Mouse (Mus musculus) left cerebral cortex, postnatal 14 days (tissue): Measurements from ENCODE around the gene Polr2f. TPM values are rescaled to one million over a fixed set of nuclear protein-coding genes. Genes with fewer than 3 reads are reported as not detected.

Experiments used
- DNase-seq, 2 experiments: peaks; one replicate each; pipeline ENCODE4 v3.0.0; 2021 to 2022; ENCODE audit warnings: low spot score in 2 of 2, mixed read lengths in 1 of 2
- intact Hi-C: fragments of 180-260 bp; cut with DNase I; formaldehyde crosslinking; loops from one replicate; pipeline ENCODE4 v1.15.1; 2025
- total RNA-seq, 2 experiments: library from RNA; stranded (reverse); gene quantifications; 2 replicates each; pipeline ENCODE4 v1.2.3; 2021

Polr2f gene
- total RNA-seq, 2 experiments from 2014 or later = 109 to 114 TPM

GRCm38 (mm10) chr15:79110528-79110927, 30.3 kb upstream of the Polr2f start:
- no peak for DNase-seq
- intact Hi-C loops = no loop called here

- DNase-seq = no peak
- intact Hi-C loops = no loop called here
Measured at GRCm38 (mm10) chr15:79111774-79112173, 29.0 kb upstream of the Polr2f start.

- no peak for DNase-seq
- intact Hi-C loops = no loop called here
Measured at GRCm38 (mm10) chr15:79115276-79115675, 25.5 kb upstream of the Polr2f start.

- intact Hi-C loops = no loop called here
- DNase-seq = no peak
Measured at GRCm38 (mm10) chr15:79119491-79119890, 21.3 kb upstream of the Polr2f start.

- DNase-seq = no peak
- intact Hi-C loops = no loop called here
Measured at GRCm38 (mm10) chr15:79122119-79122518, 18.7 kb upstream of the Polr2f start.

GRCm38 (mm10) chr15:79122546-79122945, 18.3 kb upstream of the Polr2f start:
- intact Hi-C loops = no loop called here
- no peak for DNase-seq

- no peak for DNase-seq
- intact Hi-C loops = no loop called here
Measured at GRCm38 (mm10) chr15:79123751-79124150, 17.1 kb upstream of the Polr2f start.

GRCm38 (mm10) chr15:79124331-79124875, 16.4 kb upstream of the Polr2f start:
- intact Hi-C loops = no loop called here
- DNase-seq = no peak

GRCm38 (mm10) chr15:79126217-79126932, 14.4 kb upstream of the Polr2f start:
- intact Hi-C loops = no loop called here
- DNase-seq = peak; percentile 52

- intact Hi-C loops = no loop called here
Measured at GRCm38 (mm10) chr15:79127101-79127500, 13.7 kb upstream of the Polr2f start.

GRCm38 (mm10) chr15:79128208-79128607, 12.6 kb upstream of the Polr2f start:
- DNase-seq = no peak
- intact Hi-C loops = no loop called here

More at GRCm38 (mm10) chr15:79127101-79127500, 13.7 kb upstream of the Polr2f start:
- no peak for DNase-seq

GRCm38 (mm10) chr15:79129311-79129710, 11.5 kb upstream of the Polr2f start:
- intact Hi-C loops = no loop called here
- no peak for DNase-seq

- no peak for DNase-seq
- intact Hi-C loops = no loop called here
Measured at GRCm38 (mm10) chr15:79130782-79131181, 10.0 kb upstream of the Polr2f start.

GRCm38 (mm10) chr15:79131442-79131841, 9.4 kb upstream of the Polr2f start:
- intact Hi-C loops = no loop called here
- peak; percentile 28 to 49 for DNase-seq

- DNase-seq = no peak
- intact Hi-C loops = no loop called here
Measured at GRCm38 (mm10) chr15:79133191-79133661, 7.6 kb upstream of the Polr2f start.

- intact Hi-C loops = no loop called here
- DNase-seq = no peak
Measured at GRCm38 (mm10) chr15:79134496-79135270, 6.1 kb upstream of the Polr2f start.

GRCm38 (mm10) chr15:79135332-79135731, 5.5 kb upstream of the Polr2f start:
- intact Hi-C loops = no loop called here
- DNase-seq = no peak

GRCm38 (mm10) chr15:79135783-79136575, 4.8 kb upstream of the Polr2f start:
- intact Hi-C loops = no loop called here
- DNase-seq = no peak

- intact Hi-C loops = loop anchor here (10.0 kb wide), 1 partner anchor 45 kb away; no protein-coding TSS in a partner anchor
- no peak for DNase-seq
Measured at GRCm38 (mm10) chr15:79139640-79140039, 1.2 kb upstream of the Polr2f start.

- intact Hi-C loops = loop anchor here (10.0 kb wide), 1 partner anchor 47 kb away; no protein-coding TSS in a partner anchor
- DNase-seq = no peak
Measured at GRCm38 (mm10) chr15:79141566-79141917, 733 bp downstream of the Polr2f start.
